Mouse (Mus musculus): ENCODE measurements around the gene Aldh3a2. TPM values are rescaled to one million over a fixed set of nuclear protein-coding genes. Genes with fewer than 3 reads are reported as not detected.

The Aldh3a2 gene
- total RNA-seq, 2 experiments from 2014 or later, result 45.2 to 50.3 TPM

GRCm38 (mm10) chr11:61224234-61224744 is 43.0 kb downstream of the Aldh3a2 start:
- DNase-seq (ENCODE audit: low spot score in 2 of 2), result no peak
- intact Hi-C loops (cut with DNase I), result no loop called here

GRCm38 (mm10) chr11:61222971-61223745 is 44.1 kb downstream of the Aldh3a2 start:
- intact Hi-C loops (cut with DNase I), result no loop called here
- DNase-seq (ENCODE audit: low spot score in 2 of 2), result no peak

DNA sequence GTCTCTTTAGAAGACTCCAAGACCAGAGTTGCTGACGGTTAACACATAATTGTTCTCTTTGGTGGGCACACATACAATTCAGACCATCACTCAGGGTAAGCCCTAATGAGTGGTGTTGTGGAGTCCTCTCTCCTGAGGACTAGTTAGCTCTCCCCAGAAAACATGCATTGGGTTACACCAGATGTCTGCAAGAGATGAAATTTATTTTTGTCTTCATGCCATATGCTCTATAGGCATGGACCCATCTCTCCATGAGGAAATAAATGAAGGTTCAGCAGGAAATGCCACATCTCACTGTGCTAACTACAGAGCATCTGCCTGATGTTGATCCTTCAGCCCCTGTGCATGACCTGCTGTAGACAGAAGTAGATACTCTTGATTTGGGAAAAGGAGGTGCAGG is 45.3 kb downstream of the Aldh3a2 start:
- intact Hi-C loops (cut with DNase I), result no loop called here
- DNase-seq (ENCODE audit: low spot score in 2 of 2), result peak in 1 of 2 experiments; percentile 19

- intact Hi-C loops (cut with DNase I), result no loop called here
- peak; percentile 28 to 57 for DNase-seq (ENCODE audit: low spot score in 2 of 2)
Measured at GRCm38 (mm10) chr11:61220156-61220881, 46.9 kb downstream of the Aldh3a2 start.

DNA sequence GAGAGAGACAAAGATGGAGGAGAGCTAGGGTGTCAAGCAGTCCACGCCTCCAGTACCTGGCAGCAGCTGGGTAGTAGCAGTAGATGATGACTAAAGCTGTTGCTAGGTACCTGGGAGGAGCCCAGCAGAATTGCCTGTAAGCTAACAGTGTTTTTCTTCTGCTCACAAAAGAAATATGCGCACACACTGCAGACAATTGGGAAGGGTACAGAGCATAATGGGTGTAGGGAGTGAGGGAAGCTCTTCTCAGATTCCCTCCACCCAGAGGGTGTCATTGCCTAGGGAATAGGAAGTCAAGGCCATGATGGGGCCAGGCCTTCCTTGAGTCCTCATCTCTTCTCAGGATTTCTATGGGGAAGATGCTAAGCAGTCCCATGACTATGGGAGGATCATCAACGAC is 51.3 kb downstream of the Aldh3a2 start:
- no peak for DNase-seq (ENCODE audit: low spot score in 2 of 2)
- intact Hi-C loops (cut with DNase I), result no loop called here

- intact Hi-C loops (cut with DNase I), result no loop called here
- no peak for DNase-seq (ENCODE audit: low spot score in 2 of 2)
Measured at GRCm38 (mm10) chr11:61212102-61212501, 55.2 kb downstream of the Aldh3a2 start.

- no peak for DNase-seq (ENCODE audit: low spot score in 2 of 2)
- intact Hi-C loops (cut with DNase I), result no loop called here
Measured at GRCm38 (mm10) chr11:61208316-61208715, 58.9 kb downstream of the Aldh3a2 start.

GRCm38 (mm10) chr11:61207487-61208246 is 59.6 kb downstream of the Aldh3a2 start, which contains the start of gene Aldh3a1:
Gene Aldh3a1, plus strand, starts transcription at chr11:61207537.
- intact Hi-C loops (cut with DNase I), result no loop called here
- no peak for DNase-seq (ENCODE audit: low spot score in 2 of 2)

- no peak for DNase-seq (ENCODE audit: low spot score in 2 of 2)
- intact Hi-C loops (cut with DNase I), result no loop called here
Measured at GRCm38 (mm10) chr11:61206136-61206535, 61.1 kb downstream of the Aldh3a2 start.

- peak; percentile 33 to 43 for DNase-seq (ENCODE audit: low spot score in 2 of 2)
- intact Hi-C loops (cut with DNase I), result no loop called here
Measured at GRCm38 (mm10) chr11:61205167-61205950, 61.9 kb downstream of the Aldh3a2 start.

GRCm38 (mm10) chr11:61202810-61203209 is 64.5 kb downstream of the Aldh3a2 start:
- no peak for DNase-seq (ENCODE audit: low spot score in 2 of 2)
- intact Hi-C loops (cut with DNase I), result no loop called here

GRCm38 (mm10) chr11:61202186-61202585 is 65.1 kb downstream of the Aldh3a2 start:
- no peak for DNase-seq (ENCODE audit: low spot score in 2 of 2)
- intact Hi-C loops (cut with DNase I), result no loop called here

- DNase-seq (ENCODE audit: low spot score in 2 of 2), result no peak
- intact Hi-C loops (cut with DNase I), result loop anchor here (10.0 kb wide), 1 partner anchor 305 kb away; the partner anchor contains the start of gene B9d1
Measured at GRCm38 (mm10) chr11:61199620-61200362, 67.5 kb downstream of the Aldh3a2 start.

DNA sequence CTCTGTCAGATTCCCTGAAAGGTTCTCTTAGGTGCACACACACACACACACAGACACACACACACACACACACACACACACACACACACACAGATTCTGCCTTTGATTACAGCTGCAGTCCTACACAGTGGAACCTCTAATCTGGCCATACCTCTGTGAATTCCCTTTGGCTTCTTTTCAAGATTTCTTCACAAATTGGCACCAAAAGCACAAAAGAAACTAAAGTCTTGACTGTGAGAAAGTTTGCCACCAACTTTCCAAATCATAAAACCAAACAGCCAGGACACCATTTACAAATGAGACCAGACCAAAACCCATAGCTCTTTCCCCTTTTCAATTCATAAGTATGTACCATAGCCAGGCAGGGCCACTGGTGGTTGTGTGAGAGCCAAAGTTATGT is 69.3 kb downstream of the Aldh3a2 start:
- intact Hi-C loops (cut with DNase I), result loop anchor here (10.0 kb wide), 1 partner anchor 307 kb away; the partner anchor contains the start of gene B9d1
- DNase-seq (ENCODE audit: low spot score in 2 of 2), result no peak

DNA sequence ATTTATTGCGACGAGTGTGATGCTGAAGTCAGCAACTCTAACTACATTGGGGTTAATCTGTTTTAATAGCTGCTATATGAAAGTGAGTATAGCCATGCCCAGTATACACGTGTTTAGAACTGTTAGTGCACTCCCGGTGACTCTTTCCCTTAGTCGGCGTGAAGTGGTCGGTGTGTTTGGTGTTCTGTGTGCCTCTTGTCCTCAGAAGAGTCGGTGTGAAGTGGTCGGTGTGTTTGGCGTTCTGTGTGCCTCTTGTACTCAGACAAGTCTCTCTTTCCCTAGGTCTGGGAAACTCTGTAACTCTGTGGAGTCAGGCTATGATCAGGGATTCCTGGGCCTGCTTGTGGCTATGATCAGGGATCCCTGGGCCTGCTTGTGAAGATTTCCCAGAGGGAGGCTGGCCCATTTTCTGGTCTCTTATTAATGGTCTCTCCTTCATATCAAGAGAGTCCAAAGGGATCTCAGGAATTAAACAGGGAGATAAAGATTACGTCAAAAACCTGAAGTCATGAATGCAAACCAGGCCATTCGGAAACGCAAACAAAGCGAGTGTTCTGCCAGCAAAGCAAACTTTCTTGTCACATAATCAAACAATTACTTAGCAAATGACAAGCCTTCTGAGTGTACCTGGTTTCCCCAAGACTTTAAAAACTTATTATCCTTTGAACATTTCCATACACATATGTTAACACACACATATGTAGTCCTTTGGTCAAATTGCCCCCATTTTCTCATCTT is 70.5 kb downstream of the Aldh3a2 start:
- no peak for DNase-seq (ENCODE audit: low spot score in 2 of 2)
- intact Hi-C loops (cut with DNase I), result loop anchor here (10.0 kb wide), 1 partner anchor 308 kb away; the partner anchor contains the start of gene B9d1

DNA sequence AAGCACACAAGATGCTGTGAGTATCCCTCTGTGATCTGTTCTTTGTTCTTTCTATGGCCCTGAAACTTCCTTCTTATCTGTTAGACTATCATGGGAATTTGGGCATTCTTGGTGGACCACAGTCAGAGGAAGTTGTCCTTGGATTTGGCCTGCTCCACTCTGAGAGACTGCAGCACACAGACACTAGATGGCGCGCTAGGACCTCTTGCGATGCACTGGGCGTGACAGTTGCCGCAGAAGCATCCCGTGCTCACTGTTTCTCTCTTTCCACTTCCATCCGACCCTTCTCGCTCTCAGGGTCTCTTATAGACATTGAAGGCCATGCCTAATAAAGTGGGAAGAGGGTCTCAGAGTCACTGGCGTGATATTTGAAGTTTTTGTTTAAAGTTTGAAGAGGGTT is 73.9 kb downstream of the Aldh3a2 start:
- peak; percentile 83 to 90 for DNase-seq (ENCODE audit: low spot score in 2 of 2)
- intact Hi-C loops (cut with DNase I), result loop anchor here (2.0 to 10.0 kb wide), 3 partner anchors 154 to 311 kb away; partner anchors contain the start of gene B9d1

DNA sequence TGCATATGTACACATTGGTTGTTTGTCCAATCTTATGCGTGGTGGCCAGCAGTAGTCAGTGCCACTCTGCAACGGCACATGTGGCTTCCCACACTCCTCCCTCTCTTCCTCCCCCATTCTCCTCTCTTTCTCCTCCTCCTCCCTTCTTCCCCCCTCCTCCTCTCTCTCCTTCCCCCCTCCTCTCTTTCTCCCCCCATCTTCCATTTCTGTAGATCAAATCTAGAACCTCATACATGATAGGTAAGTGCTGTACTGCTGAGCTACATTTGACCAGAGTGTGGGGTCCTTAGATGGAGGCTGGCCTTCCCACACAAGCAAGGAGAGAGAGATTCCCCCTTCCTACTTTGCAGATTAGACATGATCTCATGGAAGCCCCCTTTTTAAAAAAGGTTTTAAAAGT is 74.5 kb downstream of the Aldh3a2 start:
- DNase-seq (ENCODE audit: low spot score in 2 of 2), result no peak
- intact Hi-C loops (cut with DNase I), result loop anchor here (2.0 to 10.0 kb wide), 3 partner anchors 155 to 312 kb away; partner anchors contain the start of gene B9d1

Measured in left cerebral cortex, postnatal 14 days (tissue).